Mouse (Mus musculus): Measurements from ENCODE around the gene Gm10670. TPM values are rescaled to one million over a fixed set of nuclear protein-coding genes. Genes with fewer than 3 reads are reported as not detected.
"Not testable (repeated sequence)": the region's sequence is repeated elsewhere in the genome, so short reads cannot be mapped to it uniquely, and the experiment has no call there.

Gene Gm10670
- not detected in 2 replicates for polyA plus RNA-seq (2016; fragmentation: Nextera tagmentation; extraction: Ambion mirVana)

GRCm38 (mm10) chr7:20474825-20475224 lies at the start of gene Gm10670:
Gm10670 (minus strand) TSS chr7:20474925.
- no CpG with 5 or more reads among the region's 5 CpGs for WGBS (ENCODE audit: insufficient replicate concordance)
- H3K27ac ChIP-seq; H3K4me2 ChIP-seq; ATAC-seq; H3K9me3 ChIP-seq (replicated peaks); H3K4me3 ChIP-seq; H3K9ac ChIP-seq; H3K36me3 ChIP-seq; H3K27me3 ChIP-seq (replicated peaks); H3K4me1 ChIP-seq: not testable (repeated sequence)

DNA sequence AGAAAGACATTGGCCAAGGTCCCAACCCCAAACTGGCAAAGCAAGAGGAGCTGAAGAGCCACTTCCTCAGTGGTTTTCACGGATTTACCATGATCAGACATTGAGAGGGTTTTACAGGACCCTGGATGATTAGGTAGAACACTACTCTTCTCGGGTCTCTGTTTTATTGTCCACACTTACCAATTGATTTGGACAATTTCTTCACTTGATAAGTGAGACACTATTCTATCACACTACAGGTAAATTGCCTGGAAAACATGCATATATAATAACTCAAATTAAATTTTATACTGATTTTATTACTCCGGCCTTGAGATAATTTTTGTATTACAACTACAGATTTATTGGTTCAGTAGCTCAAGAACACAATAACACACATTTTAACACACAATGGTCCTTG lies 35.7 kb upstream of the Gm10670 start, which contains the start of gene Vmn1r103:
Vmn1r103 (minus strand) TSS at position 101 of the 400 bp plus-strand sequence.
- H3K27ac ChIP-seq; ATAC-seq; H3K4me3 ChIP-seq; H3K4me1 ChIP-seq; H3K4me2 ChIP-seq; H3K9me3 ChIP-seq (replicated peaks); H3K9ac ChIP-seq; H3K36me3 ChIP-seq; H3K27me3 ChIP-seq (replicated peaks): not testable (repeated sequence)
- WGBS (ENCODE audit: insufficient replicate concordance): no CpG with 5 or more reads among the region's 3 CpGs

- H3K9ac ChIP-seq; H3K27me3 ChIP-seq (replicated peaks); H3K36me3 ChIP-seq; H3K4me3 ChIP-seq; H3K4me2 ChIP-seq; H3K4me1 ChIP-seq; H3K9me3 ChIP-seq (replicated peaks); ATAC-seq; H3K27ac ChIP-seq: not testable (repeated sequence)
- no CpG with 5 or more reads among the region's 2 CpGs for WGBS (ENCODE audit: insufficient replicate concordance)
These were observed 32.2 kb downstream of the Gm10670 start, which contains the start of gene Vmn1r101 for GRCm38 (mm10) chr7:20442493-20442892. Vmn1r101 (minus strand) TSS chr7:20442593.

Other genes with a start within 250 kb of the Gm10670 start
- not detected in 2 replicates for gene Gm4498, start 241.1 kb downstream of the Gm10670 start, polyA plus RNA-seq (2016; fragmentation: Nextera tagmentation; extraction: Ambion mirVana)
- not detected in 2 replicates for gene Gm5890, start 212.1 kb downstream of the Gm10670 start, polyA plus RNA-seq (2016; fragmentation: Nextera tagmentation; extraction: Ambion mirVana)
- gene Gm4133, start 140.9 kb downstream of the Gm10670 start, polyA plus RNA-seq (2016; fragmentation: Nextera tagmentation; extraction: Ambion mirVana): not detected in 2 replicates
- not detected in 2 replicates for gene Gm5728, start 99.5 kb downstream of the Gm10670 start, polyA plus RNA-seq (2016; fragmentation: Nextera tagmentation; extraction: Ambion mirVana)
- not detected in 2 replicates for gene Vmn1r100, start 57.0 kb downstream of the Gm10670 start, polyA plus RNA-seq (2016; fragmentation: Nextera tagmentation; extraction: Ambion mirVana)
- gene Vmn1r101, start 32.3 kb downstream of the Gm10670 start, polyA plus RNA-seq (2016; fragmentation: Nextera tagmentation; extraction: Ambion mirVana): not detected in 2 replicates
- not detected in 2 replicates for gene Vmn1r103, start 35.6 kb upstream of the Gm10670 start, polyA plus RNA-seq (2016; fragmentation: Nextera tagmentation; extraction: Ambion mirVana)
- gene Vmn1r104, start 58.9 kb upstream of the Gm10670 start, polyA plus RNA-seq (2016; fragmentation: Nextera tagmentation; extraction: Ambion mirVana): not detected in 2 replicates
- not detected in 2 replicates for gene Gm5726, start 70.8 kb upstream of the Gm10670 start, polyA plus RNA-seq (2016; fragmentation: Nextera tagmentation; extraction: Ambion mirVana)
- gene Gm4141, start 101.3 kb upstream of the Gm10670 start, polyA plus RNA-seq (2016; fragmentation: Nextera tagmentation; extraction: Ambion mirVana): not detected in 2 replicates
- gene Gm4513, start 124.1 kb upstream of the Gm10670 start, polyA plus RNA-seq (2016; fragmentation: Nextera tagmentation; extraction: Ambion mirVana): not detected in 2 replicates
- not detected in 2 replicates for gene Vmn1r107, start 194.0 kb upstream of the Gm10670 start, polyA plus RNA-seq (2016; fragmentation: Nextera tagmentation; extraction: Ambion mirVana)
- gene Vmn1r111, start 228.3 kb upstream of the Gm10670 start, polyA plus RNA-seq (2016; fragmentation: Nextera tagmentation; extraction: Ambion mirVana): not detected in 2 replicates

Measured in liver, embryonic 12.5 days (tissue).